Mouse (Mus musculus) liver, embryonic 14.5 days (tissue): ENCODE measurements around the gene Bex6. TPM values are rescaled to one million over a fixed set of nuclear protein-coding genes. Genes with fewer than 3 reads are reported as not detected.
"Not testable (repeated sequence)": the region's sequence is repeated elsewhere in the genome, so short reads cannot be mapped to it uniquely, and the experiment has no call there.

Source experiments
- ATAC-seq: fragments of 200-750 bp; cut with Nextera tagmentation; 2 replicates; pipeline ENCODE4 v1.8.0; 2017; ENCODE audit warnings: moderate number of reproducible peaks, mild to moderate bottlenecking, moderate library complexity; ENCODE audit not compliant: insufficient read depth
- DNase-seq, 3 experiments: peaks; one replicate each; pipeline ENCODE4 v3.0.0-alpha.2; 2012 to 2013; ENCODE audit warnings: low read depth in 3 of 3, low spot score in 3 of 3
- H3K27ac ChIP-seq: fragments of 300-500 bp; sonication (generic); 2 replicates; pipeline ENCODE4 v1.5.1; 2014; ENCODE audit warnings: moderate library complexity, mild to moderate bottlenecking, control low read depth, inconsistent platforms
- H3K27me3 ChIP-seq: fragments of 300-500 bp; sonication (generic); 2 replicates; pipeline ENCODE4 v1.6.1; 2014; ENCODE audit warnings: mild to moderate bottlenecking, low read length, moderate library complexity; ENCODE audit not compliant: control insufficient read depth, insufficient read depth
- H3K36me3 ChIP-seq: fragments of 300-500 bp; sonication (generic); replicated peaks from 2 replicates; pipeline ENCODE4 v1.6.1; 2014; ENCODE audit warnings: low read depth; ENCODE audit not compliant: control insufficient read depth, insufficient read depth
- H3K4me1 ChIP-seq, 2 experiments: fragments of 200-500 bp in 1 of 2; fragments of 300-500 bp in 1 of 2; sonication (generic) in 1 of 2; replicated peaks; 2 replicates each; pipeline ENCODE4 v1.6.1; 2012 to 2014; ENCODE audit warnings: antibody characterized with exemption in 1 of 2, inconsistent platforms in 1 of 2, low read length in 1 of 2; ENCODE audit not compliant: control insufficient read depth in 2 of 2, insufficient read depth in 2 of 2
- H3K4me2 ChIP-seq: fragments of 300-500 bp; sonication (generic); 2 replicates; pipeline ENCODE4 v1.6.1; 2014; ENCODE audit warnings: low read depth, mild to moderate bottlenecking, control low read depth, moderate library complexity
- H3K4me3 ChIP-seq, 2 experiments: fragments of 200-500 bp in 1 of 2; fragments of 300-500 bp in 1 of 2; sonication (generic) in 1 of 2; 2 replicates each; pipeline ENCODE4 v1.5.1; 2012 to 2014; ENCODE audit warnings: low read depth in 2 of 2, low read length in 2 of 2, mild to moderate bottlenecking in 2 of 2, control low read depth in 1 of 2, inconsistent platforms in 1 of 2, moderate library complexity in 1 of 2; ENCODE audit not compliant: insufficient read depth in 1 of 2
- H3K9ac ChIP-seq: fragments of 300-500 bp; sonication (generic); replicated peaks from 2 replicates; pipeline ENCODE4 v1.6.1; 2014; ENCODE audit warnings: mild to moderate bottlenecking, control low read depth, moderate library complexity
- H3K9me3 ChIP-seq: fragments of 300-500 bp; sonication (generic); 2 replicates; pipeline ENCODE4 v1.6.1; 2016; ENCODE audit warnings: low read length, mixed read lengths; ENCODE audit not compliant: control insufficient read depth
- CTCF ChIP-seq: IDR thresholded peaks from 2 replicates; pipeline ENCODE4 v1.5.1; 2016; ENCODE audit warnings: antibody characterized with exemption, low read depth, control low read depth
- EP300 ChIP-seq: IDR thresholded peaks from 2 replicates; pipeline ENCODE4 v1.6.1; 2016; ENCODE audit warnings: antibody characterized with exemption, low read depth
- whole genome bisulfite sequencing: fragments of 180-500 bp; shearing (Covaris S2); extraction: QIAGEN DNeasy Blood & Tissue Kit; methylation state at CpG from one replicate; pipeline ENCODE4 v1.1.7; 2014; ENCODE audit not compliant: insufficient replicate concordance; 5-methylcytosine and 5-hydroxymethylcytosine counted together
- polyA plus RNA-seq, 2 experiments: library from polyadenylated mRNA; depleted of rRNA in 1 of 2; stranded (reverse) in 1 of 2; unstranded in 1 of 2; fragments of >200 nt; fragmentation: Nextera tagmentation in 1 of 2; extraction: Ambion mirVana in 1 of 2; gene quantifications; 2 replicates each; pipeline versions ENCODE4 v1.2.1 to v1.2.3; 2012 to 2014

Bex6 gene
- polyA plus RNA-seq, 2 experiments = 0.70 to 0.90 TPM

- TF ChIP-seq EP300 (no peak), CTCF (no peak)
- ATAC-seq = no peak
- no peaks in the 10 kb centered on the region for H3K27me3 ChIP-seq
- H3K27ac ChIP-seq = no peak overlapping the region
- H3K36me3 ChIP-seq = no peaks in the 10 kb centered on the region
- WGBS = 59% methylated on average over 4 of the region's 4 CpGs
- H3K4me2 ChIP-seq = no peak overlapping the region
- H3K4me1 ChIP-seq = no peaks in the 10 kb centered on the region
- H3K9me3 ChIP-seq = no peaks in the 10 kb centered on the region
- DNase-seq = no peak
- H3K4me3 ChIP-seq = no peak overlapping the region
- H3K9ac ChIP-seq = no peak overlapping the region
Measured at GRCm38 (mm10) chr16:32221803-32222202, 42.2 kb downstream of the Bex6 start.

DNA sequence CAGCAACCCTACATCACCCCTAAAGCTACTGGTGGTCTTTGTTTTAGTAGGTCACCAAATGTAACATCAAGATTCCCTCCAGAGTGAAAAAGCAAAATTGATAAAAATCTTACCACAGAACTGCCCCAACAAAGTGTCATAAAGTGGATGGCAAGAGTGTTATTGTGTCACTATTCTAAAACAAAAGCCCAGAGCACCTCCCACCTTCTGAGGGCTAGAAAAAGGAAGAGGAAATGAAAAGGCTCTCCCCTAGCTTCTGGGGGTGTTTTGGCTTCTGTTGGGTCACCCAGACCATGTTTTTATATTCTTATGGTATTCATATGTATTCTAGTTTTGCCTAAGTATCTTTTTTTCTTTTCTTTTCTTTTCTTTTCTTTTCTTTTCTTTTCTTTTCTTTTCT lies 42.8 kb downstream of the Bex6 start:
- H3K9ac ChIP-seq = no peak overlapping the region
- no peaks in the 10 kb centered on the region for H3K36me3 ChIP-seq
- ATAC-seq = no peak
- H3K4me3 ChIP-seq = no peak overlapping the region
- no peaks in the 10 kb centered on the region for H3K9me3 ChIP-seq
- no peak for DNase-seq
- no peaks in the 10 kb centered on the region for H3K4me1 ChIP-seq
- TF ChIP-seq EP300 (no peak), CTCF (no peak)
- no peak overlapping the region for H3K27ac ChIP-seq
- no peak overlapping the region for H3K4me2 ChIP-seq
- H3K27me3 ChIP-seq = no peaks in the 10 kb centered on the region

DNA sequence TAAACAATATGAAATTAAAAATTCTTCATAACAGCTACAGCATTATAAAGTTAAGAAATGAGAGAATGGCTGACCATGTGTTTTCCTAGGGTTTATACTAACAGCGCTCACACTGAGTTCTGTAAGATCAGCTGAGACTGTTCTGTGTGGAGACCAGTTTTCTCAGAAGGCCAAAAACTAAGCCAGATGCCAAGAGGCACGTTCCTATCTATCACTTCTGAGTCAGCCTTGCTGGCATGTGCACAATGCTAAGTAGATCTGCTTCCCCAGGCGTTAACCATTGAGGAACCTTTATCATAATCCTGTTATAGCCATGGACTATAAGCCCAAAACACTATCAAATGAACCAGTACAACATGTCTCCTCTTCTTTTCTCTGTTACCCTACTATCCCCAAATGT lies 52.4 kb downstream of the Bex6 start:
- H3K4me3 ChIP-seq, H3K4me1 ChIP-seq, H3K9ac ChIP-seq, DNase-seq, H3K4me2 ChIP-seq, H3K27ac ChIP-seq, H3K9me3 ChIP-seq, ATAC-seq, H3K27me3 ChIP-seq: not testable (repeated sequence)
- H3K36me3 ChIP-seq = peaks cover 13% of the 10 kb centered on the region
- 71% methylated on average over 3 of the region's 3 CpGs for WGBS

Other genes with a start within 250 kb of the Bex6 start
- gene Pigz, start 246.0 kb upstream of the Bex6 start, polyA plus RNA-seq (2012; rRNA removed) = 0.15 and 0.31 TPM in 2 replicates
- gene Pigz, start 246.0 kb upstream of the Bex6 start, polyA plus RNA-seq (2014; fragmentation: Nextera tagmentation; extraction: Ambion mirVana) = 0.28 and 0.34 TPM in 2 replicates
- gene 0610012G03Rik, start 231.3 kb upstream of the Bex6 start, polyA plus RNA-seq (2012; rRNA removed) = 21.5 and 23.2 TPM in 2 replicates
- gene 0610012G03Rik, start 231.3 kb upstream of the Bex6 start, polyA plus RNA-seq (2014; fragmentation: Nextera tagmentation; extraction: Ambion mirVana) = 42.3 and 45.3 TPM in 2 replicates
- gene Ncbp2, start 231.3 kb upstream of the Bex6 start, polyA plus RNA-seq (2012; rRNA removed) = 10.7 and 25.1 TPM in 2 replicates
- gene Ncbp2, start 231.3 kb upstream of the Bex6 start, polyA plus RNA-seq (2014; fragmentation: Nextera tagmentation; extraction: Ambion mirVana) = 29.0 and 31.5 TPM in 2 replicates
- 3.5 and 4.7 TPM in 2 replicates for gene Senp5, start 176.5 kb upstream of the Bex6 start, polyA plus RNA-seq (2012; rRNA removed)
- 2.9 and 3.4 TPM in 2 replicates for gene Senp5, start 176.5 kb upstream of the Bex6 start, polyA plus RNA-seq (2014; fragmentation: Nextera tagmentation; extraction: Ambion mirVana)
- gene Pak2, start 100.5 kb upstream of the Bex6 start, polyA plus RNA-seq (2012; rRNA removed) = 4.8 and 6.7 TPM in 2 replicates
- gene Pak2, start 100.5 kb upstream of the Bex6 start, polyA plus RNA-seq (2014; fragmentation: Nextera tagmentation; extraction: Ambion mirVana) = 9.1 and 9.5 TPM in 2 replicates
- gene Pigx, start 80.1 kb upstream of the Bex6 start, polyA plus RNA-seq (2012; rRNA removed) = 10.5 and 13.2 TPM in 2 replicates
- 25.5 and 28.8 TPM in 2 replicates for gene Pigx, start 80.1 kb upstream of the Bex6 start, polyA plus RNA-seq (2014; fragmentation: Nextera tagmentation; extraction: Ambion mirVana)
- gene Cep19, start 80.0 kb upstream of the Bex6 start, polyA plus RNA-seq (2012; rRNA removed) = 1.3 and 2.1 TPM in 2 replicates
- 4.0 and 4.3 TPM in 2 replicates for gene Cep19, start 80.0 kb upstream of the Bex6 start, polyA plus RNA-seq (2014; fragmentation: Nextera tagmentation; extraction: Ambion mirVana)
- gene Nrros, start 14.2 kb upstream of the Bex6 start, polyA plus RNA-seq (2012; rRNA removed) = 11.6 and 13.2 TPM in 2 replicates
- gene Nrros, start 14.2 kb upstream of the Bex6 start, polyA plus RNA-seq (2014; fragmentation: Nextera tagmentation; extraction: Ambion mirVana) = 18.8 and 18.9 TPM in 2 replicates
- gene Fbxo45, start 67.3 kb downstream of the Bex6 start, polyA plus RNA-seq (2012; rRNA removed) = 2.7 and 4.0 TPM in 2 replicates
- 5.1 and 6.6 TPM in 2 replicates for gene Fbxo45, start 67.3 kb downstream of the Bex6 start, polyA plus RNA-seq (2014; fragmentation: Nextera tagmentation; extraction: Ambion mirVana)
- 4.8 and 7.9 TPM in 2 replicates for gene Wdr53, start 67.4 kb downstream of the Bex6 start, polyA plus RNA-seq (2012; rRNA removed)
- gene Wdr53, start 67.4 kb downstream of the Bex6 start, polyA plus RNA-seq (2014; fragmentation: Nextera tagmentation; extraction: Ambion mirVana) = 11.2 and 11.5 TPM in 2 replicates
- not detected in 2 replicates for gene Smco1, start 91.6 kb downstream of the Bex6 start, polyA plus RNA-seq (2012; rRNA removed)
- not detected in 2 replicates for gene Smco1, start 91.6 kb downstream of the Bex6 start, polyA plus RNA-seq (2014; fragmentation: Nextera tagmentation; extraction: Ambion mirVana)
- 3.7 and 6.1 TPM in 2 replicates for gene Rnf168, start 97.6 kb downstream of the Bex6 start, polyA plus RNA-seq (2012; rRNA removed)
- 11.3 and 13.8 TPM in 2 replicates for gene Rnf168, start 97.6 kb downstream of the Bex6 start, polyA plus RNA-seq (2014; fragmentation: Nextera tagmentation; extraction: Ambion mirVana)
- 2.7 and 5.1 TPM in 2 replicates for gene Ubxn7, start 152.4 kb downstream of the Bex6 start, polyA plus RNA-seq (2012; rRNA removed)
- 5.4 and 7.6 TPM in 2 replicates for gene Ubxn7, start 152.4 kb downstream of the Bex6 start, polyA plus RNA-seq (2014; fragmentation: Nextera tagmentation; extraction: Ambion mirVana)
- gene Tm4sf19, start 220.7 kb downstream of the Bex6 start, polyA plus RNA-seq (2012; rRNA removed) = 0.04 TPM in 1 of 2 replicates, not detected in the other
- gene Tm4sf19, start 220.7 kb downstream of the Bex6 start, polyA plus RNA-seq (2014; fragmentation: Nextera tagmentation; extraction: Ambion mirVana) = not detected in 2 replicates
- 2.1 and 3.1 TPM in 2 replicates for gene Tctex1d2, start 239.9 kb downstream of the Bex6 start, polyA plus RNA-seq (2012; rRNA removed)
- 6.4 and 7.2 TPM in 2 replicates for gene Tctex1d2, start 239.9 kb downstream of the Bex6 start, polyA plus RNA-seq (2014; fragmentation: Nextera tagmentation; extraction: Ambion mirVana)